Mouse (Mus musculus) kidney, postnatal 36 days (tissue): Measurements from ENCODE around the gene Kcnh5.

ENCODE experiments used
- DNase-seq, 2 experiments: peaks; one replicate each; pipeline ENCODE4 v3.0.0; 2021 to 2022; ENCODE audit warnings: mixed read lengths in 2 of 2

The Kcnh5 gene

GRCm38 (mm10) chr12:75176691-75177645, at the start of gene Kcnh5:
TSS of gene Kcnh5 (minus strand) at chr12:75177332.
- DNase-seq, result peak; percentile 1 to 2

- DNase-seq, result no peak
Measured at GRCm38 (mm10) chr12:75223966-75224365, 46.8 kb upstream of the Kcnh5 start.

- no peak for DNase-seq
Measured at GRCm38 (mm10) chr12:75189413-75189812, 12.3 kb upstream of the Kcnh5 start.

- DNase-seq, result no peak
Measured at GRCm38 (mm10) chr12:75182646-75183045, 5.5 kb upstream of the Kcnh5 start.

GRCm38 (mm10) chr12:75179491-75179890, 2.4 kb upstream of the Kcnh5 start:
- DNase-seq, result no peak

- DNase-seq, result no peak
Measured at GRCm38 (mm10) chr12:75177646-75178030, 506 bp upstream of the Kcnh5 start.

GRCm38 (mm10) chr12:75175931-75176565, 1.1 kb downstream of the Kcnh5 start:
- DNase-seq, result no peak

GRCm38 (mm10) chr12:75170970-75171369, 6.2 kb downstream of the Kcnh5 start:
- peak; percentile 2 to 22 for DNase-seq

- no peak for DNase-seq
Measured at GRCm38 (mm10) chr12:75153076-75153568, 24.0 kb downstream of the Kcnh5 start.

GRCm38 (mm10) chr12:75139792-75140191, 37.3 kb downstream of the Kcnh5 start:
- no peak for DNase-seq

GRCm38 (mm10) chr12:75091921-75092320, 85.2 kb downstream of the Kcnh5 start:
- DNase-seq, result no peak

- no peak for DNase-seq
Measured at GRCm38 (mm10) chr12:75090957-75091356, 86.2 kb downstream of the Kcnh5 start.

- DNase-seq, result no peak
Measured at GRCm38 (mm10) chr12:75077175-75077574, 100.0 kb downstream of the Kcnh5 start.

GRCm38 (mm10) chr12:75071043-75071442, 106.1 kb downstream of the Kcnh5 start:
- DNase-seq, result no peak

GRCm38 (mm10) chr12:75062571-75062970, 114.6 kb downstream of the Kcnh5 start:
- DNase-seq, result no peak

GRCm38 (mm10) chr12:75061731-75062130, 115.4 kb downstream of the Kcnh5 start:
- DNase-seq, result no peak

- no peak for DNase-seq
Measured at GRCm38 (mm10) chr12:75053731-75054130, 123.4 kb downstream of the Kcnh5 start.

GRCm38 (mm10) chr12:75036694-75037093, 140.4 kb downstream of the Kcnh5 start:
- DNase-seq, result no peak

- DNase-seq, result no peak
Measured at GRCm38 (mm10) chr12:75031970-75032864, 144.9 kb downstream of the Kcnh5 start.

GRCm38 (mm10) chr12:74971187-74971586, 205.9 kb downstream of the Kcnh5 start:
- no peak for DNase-seq

- DNase-seq, result no peak
Measured at GRCm38 (mm10) chr12:74969420-74969819, 207.7 kb downstream of the Kcnh5 start.

- no peak for DNase-seq
Measured at GRCm38 (mm10) chr12:74966266-74966665, 210.9 kb downstream of the Kcnh5 start.

GRCm38 (mm10) chr12:74952661-74953060, 224.5 kb downstream of the Kcnh5 start:
- no peak for DNase-seq
